Mouse (Mus musculus): ENCODE results near the gene Tspan7.

Tspan7 gene

DNA sequence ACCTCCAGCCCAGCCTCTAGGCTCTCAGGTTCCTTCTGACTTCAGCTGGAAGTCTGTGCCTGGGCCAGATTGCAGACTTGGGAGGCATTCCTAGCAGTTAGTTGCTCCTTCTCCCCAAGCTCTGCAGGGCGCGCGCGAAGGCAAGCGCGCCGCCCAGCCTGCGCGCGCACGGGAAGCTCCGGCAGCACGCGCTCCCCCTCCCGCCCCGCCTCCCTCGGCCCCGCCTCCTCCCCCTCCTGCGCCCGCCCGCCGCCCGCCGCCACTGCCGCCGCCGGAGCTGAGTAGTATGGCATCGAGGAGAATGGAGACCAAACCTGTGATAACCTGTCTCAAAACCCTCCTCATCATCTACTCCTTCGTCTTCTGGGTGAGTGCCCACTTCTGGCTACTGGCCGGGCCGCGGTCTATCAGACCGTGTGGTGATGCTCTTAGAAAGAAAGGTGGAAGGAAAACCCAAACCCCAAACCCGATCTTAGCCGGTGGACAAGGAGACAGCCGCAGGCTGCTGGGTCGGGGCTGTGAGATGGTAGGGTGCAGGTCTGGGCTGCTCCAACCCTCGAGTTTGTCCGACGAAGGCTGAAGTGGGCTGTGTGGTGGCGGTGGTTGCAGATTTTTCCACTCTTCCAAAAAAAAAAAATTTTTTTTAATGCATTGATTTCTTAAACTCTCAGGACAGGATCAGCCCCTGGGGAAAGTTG lies at the start of gene Tspan7:
Tspan7 (plus strand) TSS at position 287 of the 698 bp plus-strand sequence.
- peak; percentile 74 to 88 for DNase-seq

DNA sequence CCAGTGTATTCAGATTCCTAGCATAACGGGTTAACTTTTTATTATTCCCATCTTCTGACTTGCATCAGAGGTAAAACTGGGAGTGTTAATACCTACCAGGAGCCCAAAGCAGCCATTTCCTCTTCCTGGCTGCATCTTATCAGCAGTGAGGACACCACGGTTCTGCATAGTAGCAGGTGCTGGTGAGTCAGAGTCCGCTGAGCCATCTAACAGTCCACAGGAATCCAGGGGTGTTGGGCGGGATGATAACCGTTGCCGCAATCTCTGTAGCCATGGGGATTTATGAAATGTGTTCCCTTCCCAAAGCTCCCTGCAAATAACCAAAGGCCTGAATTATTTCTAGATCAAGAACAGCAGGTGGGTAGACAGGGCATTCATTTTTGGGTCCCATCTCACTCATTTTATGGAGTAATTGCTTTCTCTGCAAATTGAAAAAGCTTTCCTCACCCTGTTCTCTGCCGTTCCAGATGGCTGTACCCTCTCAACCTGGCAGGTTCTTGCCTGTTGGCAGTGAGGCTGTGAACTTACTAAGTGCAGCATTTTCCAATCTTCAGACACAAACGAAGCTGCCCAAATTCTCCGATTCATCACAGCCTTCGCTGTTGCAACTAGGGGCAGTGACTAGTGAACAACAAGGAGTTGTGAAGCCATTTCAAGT lies 35.5 kb upstream of the Tspan7 start:
- peak; percentile 76 to 77 for DNase-seq

DNA sequence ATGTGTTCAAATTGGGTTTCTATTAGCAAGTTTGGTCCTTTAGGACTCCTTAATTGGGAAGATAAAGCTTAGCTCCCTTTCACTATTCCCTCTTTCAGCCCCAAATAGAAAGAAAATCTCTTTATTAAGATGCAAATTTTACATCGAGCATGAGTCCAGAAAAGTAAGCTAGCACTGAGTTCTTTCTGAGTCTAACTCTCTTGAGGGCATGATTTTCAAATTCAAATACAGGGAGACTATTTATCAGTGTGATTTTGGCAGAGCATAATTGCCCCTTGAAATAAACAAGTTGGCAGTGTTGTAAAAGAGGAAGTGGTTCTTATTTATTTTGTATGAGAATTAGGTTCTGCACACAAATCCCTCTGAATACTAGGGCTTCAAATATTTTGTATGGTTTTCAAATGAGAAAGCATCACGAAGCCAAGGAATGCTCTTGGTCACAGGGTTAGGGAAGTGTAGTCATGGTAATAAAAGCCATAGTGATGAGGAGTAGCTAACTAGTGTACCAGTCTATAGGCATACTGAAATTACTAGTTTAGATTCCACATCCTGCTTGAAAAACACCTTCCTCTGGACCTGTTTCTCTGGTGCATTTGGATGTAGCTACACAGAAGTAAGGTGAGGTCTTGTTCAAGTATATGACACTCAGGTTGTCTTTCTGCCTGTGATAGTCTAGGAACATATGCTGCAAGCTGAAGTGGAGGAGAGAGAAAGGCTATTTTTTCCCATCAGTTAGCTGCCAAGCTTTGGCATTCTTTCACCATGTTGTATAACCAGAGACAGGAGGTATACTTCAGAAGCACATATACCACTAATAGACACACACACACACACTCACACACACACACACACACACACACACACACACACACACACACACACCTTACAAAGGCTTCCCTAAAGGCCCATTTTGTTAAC lies 34.6 kb upstream of the Tspan7 start:
- DNase-seq: peak; percentile 39 to 65

DNA sequence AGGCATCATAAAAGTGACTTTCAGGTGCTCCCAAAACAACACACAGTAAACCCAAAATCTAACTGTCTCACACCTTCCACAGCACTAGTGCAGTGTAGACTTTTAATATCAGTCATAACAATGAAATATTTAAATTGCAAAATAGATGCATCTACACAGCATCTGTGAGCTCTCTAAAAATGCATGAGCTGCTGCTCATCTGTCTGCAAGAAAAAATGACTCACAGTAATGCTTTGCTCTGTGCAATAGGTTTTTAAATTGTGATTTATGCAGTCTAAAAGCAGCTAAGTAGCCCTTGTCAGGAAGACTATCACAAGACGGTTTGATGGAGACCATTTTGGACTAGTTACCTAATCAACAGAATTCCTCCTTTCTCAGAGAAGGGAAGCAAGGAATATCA lies 31.2 kb upstream of the Tspan7 start:
- DNase-seq: no peak

DNA sequence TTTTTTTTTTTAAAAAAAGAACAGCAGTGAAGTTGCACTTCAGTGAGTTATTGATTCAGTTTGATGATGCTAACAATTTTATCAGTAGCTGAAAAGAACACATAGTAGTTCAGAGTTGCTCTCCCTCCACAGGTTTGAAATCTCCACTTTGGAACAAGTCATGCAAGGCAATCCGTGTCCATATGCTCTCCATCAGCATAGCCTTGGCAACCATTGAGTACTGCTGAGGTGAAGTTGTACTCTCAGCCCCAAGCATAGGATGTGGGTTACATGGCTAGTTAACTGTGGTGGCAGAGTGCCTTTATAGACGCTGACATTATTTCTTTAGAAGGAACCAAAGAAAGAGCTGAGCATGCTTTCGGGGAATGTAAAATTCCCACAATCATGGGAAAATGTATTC lies 27.7 kb upstream of the Tspan7 start:
- peak; percentile 10 to 20 for DNase-seq

DNA sequence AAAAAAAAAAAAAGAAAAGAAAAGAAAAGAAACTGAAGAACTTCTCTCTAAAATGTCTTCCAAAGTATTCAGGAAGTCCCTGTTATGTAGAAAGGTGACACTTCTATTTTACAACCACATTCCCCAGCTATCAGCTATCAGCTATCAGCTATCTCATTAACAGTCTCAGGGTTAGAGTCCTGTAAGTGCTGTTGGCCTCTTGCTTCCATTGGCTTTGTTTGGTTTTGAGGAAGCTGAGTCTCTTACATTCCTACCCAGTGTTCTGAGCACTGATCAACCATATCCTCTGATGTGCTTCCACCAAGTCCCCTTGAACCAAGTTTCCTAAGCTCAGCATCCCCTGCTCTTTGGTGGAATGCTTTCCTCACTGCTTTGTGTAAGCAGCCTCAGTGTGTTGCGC lies 7.9 kb upstream of the Tspan7 start:
- no peak for DNase-seq

DNA sequence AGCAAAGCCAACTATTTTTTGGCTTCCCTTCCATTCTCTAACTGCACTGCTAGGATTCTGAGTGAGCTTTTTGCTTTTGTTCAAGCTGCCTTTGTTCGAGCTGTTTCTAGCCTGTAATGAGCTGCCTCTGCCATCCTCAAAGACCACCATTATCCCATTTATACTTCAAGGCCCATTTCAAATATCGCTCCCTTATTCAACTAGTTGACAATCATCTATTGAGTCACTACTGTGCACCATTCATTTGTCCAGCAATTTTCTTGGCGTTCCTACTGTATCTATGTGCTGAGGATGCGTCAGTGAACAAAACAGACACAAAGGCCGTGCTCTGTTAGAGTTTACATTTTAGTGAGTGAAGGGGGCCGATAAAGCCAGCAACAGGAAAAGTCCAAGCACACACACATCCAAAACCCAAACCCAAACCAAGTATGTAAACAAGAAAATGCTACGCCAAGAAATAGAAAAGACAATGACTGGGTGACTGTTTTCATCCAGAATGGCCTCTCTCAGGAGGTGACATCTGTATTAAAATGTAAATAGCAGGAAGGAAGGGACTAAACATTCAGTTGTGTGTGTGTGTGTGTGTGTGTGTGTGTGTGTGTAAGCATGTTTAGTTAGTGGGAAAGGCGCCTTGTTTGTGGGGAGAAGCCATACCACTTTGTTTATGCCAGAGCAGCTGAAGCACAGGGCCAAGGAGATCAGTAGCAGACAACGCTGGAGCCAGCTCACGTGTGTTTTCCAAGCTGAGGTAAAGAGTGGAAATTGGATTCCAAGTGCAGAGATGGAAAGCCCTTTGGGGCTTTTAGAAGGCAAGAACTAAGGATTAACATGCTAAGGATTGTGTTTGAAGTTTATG lies 5.7 kb upstream of the Tspan7 start:
- DNase-seq: no peak

DNA sequence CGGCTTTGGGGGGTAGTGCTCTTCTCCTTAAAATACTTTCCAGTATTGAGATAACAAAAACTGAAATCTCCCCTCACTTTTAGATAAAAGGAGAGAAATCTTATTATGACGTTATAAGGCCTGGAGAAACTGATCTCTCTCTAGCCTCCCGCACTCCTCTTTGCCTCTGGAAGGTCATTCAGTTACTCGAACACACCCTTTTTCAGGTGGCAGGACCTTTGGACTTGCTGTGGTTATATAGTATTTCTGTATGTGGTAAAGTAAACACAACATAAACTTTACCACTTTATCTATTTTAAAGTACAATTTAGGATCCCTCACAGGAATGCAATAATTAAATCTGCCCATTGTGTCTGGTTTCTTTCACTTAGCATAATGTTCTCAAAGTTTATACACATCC lies 5.0 kb upstream of the Tspan7 start:
- DNase-seq: no peak

DNA sequence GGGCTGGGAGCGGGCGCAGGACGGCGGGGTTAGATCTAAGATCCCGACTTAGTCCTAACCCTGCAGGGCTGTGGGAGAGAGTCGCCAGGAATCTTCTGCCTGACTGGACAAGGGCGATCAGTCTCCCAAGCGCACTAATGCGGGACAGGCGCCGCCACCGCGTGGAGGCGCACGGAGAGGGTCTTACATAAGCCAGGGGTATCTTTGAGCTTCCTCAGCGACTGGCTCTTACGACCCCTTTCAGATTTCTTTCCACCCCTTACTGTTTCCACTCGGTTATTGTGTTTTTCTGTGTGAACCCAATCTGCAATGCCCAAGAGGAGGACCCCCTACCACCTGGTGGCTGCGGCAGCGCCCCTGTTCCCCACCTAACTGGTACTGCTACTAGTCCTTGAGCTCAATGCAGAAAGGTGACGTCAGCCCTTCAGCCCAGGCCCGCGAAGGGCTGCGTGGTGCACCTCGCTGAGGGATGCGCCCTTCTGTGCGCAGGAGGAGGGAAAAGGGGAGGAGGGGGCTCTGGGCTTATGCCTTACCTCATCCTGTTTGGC lies 780 bp downstream of the Tspan7 start:
- DNase-seq: peak; percentile 74 to 81

DNA sequence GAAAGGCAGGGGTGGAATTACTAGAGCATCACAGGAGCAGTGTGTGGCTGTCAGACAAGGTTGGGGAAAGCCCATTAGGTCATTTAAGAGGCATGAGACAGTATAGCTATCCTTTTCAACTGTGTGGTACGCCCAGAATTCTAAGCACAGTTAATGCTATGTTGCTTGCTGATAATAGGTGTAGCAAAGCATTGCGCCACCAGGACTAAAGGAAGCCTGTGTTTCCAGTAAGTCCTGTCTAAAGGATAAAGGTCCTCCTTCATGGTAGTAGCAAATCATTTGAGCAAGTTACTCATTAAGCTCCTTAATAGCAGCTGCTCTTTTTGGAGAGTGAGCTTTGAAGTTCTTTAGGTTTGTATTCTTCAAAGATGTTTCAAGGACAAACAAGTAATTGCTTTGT lies 13.6 kb downstream of the Tspan7 start:
- DNase-seq: no peak

DNA sequence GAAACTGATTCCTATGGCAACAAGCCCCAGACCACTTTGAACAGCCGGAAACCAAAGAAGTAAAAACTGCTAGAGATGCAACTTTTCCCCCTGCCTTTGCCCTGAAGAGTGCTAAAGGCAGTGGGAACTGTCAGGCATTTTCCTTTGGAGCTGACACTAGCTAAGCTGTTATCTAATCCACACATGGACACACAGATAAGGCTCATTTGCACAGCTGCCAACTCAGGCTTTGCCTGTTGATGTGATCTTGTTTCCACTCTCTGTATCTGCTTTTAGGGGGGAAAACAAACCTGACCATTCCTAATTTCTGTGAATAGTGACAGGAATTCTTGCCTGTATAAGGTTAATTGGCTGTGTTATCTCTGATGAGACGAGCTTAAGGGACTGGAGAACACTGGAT lies 17.7 kb downstream of the Tspan7 start:
- no peak for DNase-seq

DNA sequence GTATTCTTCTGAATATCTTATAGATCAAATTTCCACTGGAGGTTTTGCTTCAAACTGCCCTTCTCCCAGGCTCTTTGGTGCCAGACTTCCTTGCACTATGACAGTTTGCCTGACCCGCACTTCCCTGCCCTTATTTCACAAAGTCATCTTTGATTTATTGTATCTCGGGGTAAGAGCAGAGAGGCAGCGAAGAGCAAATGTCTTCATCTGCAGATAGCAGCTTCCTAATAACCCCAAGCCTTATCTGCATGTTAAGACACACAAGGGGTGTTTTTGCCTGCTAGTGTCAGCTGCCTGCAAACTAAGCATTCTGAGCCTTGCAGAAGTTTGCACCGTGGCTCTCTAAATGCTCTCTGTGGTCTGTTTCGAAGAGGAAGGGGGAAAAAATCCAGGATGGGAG lies 29.5 kb downstream of the Tspan7 start:
- no peak for DNase-seq

DNA sequence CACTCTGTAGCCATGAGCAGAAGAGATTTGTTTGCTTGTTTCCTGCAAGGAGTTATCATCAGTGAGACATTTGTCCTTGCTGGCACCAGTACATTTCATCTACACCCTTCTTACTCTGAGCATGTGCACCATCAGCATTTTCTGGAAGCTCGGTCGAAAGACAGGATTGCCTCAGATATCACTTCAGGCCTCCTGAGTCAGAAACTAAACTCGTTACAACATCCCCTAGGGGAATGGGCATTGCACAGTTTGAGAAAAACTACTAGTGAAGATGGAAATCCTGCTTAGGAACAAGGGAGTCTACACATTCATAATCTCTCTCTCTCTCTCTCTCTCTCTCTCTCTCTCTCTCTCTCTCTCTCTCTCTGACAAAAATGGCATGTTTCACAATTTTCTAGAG lies 30.0 kb downstream of the Tspan7 start:
- DNase-seq: no peak

DNA sequence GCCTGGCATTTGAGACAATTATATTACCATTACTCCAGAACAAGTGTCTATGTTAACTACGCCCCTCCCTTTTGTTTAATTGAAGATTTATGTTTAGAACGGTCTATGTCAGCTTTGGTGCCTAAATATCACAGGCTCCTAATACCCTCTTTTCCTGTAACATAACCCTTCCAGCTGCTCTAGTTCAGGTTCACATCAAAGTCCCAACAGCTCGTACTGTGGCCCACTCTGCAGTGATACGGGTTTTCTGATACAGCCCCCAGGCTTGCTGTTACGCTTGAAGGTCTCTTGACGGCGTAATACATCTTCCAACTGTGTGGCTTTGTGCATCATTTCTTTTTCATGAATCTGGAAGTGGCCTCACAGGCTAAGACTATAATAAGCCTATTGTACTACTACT lies 31.5 kb downstream of the Tspan7 start:
- DNase-seq: no peak

DNA sequence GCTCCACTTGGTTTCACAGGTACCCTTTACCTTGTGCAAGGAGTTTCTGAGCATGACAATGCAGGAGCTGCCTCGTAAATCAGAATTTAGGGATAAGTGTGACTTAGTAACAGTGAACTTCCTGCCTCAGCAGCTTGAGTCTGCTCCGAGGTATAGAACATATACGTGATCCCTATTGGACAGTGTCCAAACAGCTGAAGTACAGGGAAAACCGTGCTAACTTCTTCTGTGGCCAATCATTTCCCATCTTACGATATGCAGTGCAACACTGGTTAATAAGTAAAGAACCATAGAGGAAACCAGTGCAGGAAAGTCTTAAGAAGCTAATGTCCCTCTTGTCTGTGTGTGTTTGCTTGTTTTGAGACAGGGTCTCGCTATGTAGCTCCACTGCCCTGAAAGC lies 32.0 kb downstream of the Tspan7 start:
- DNase-seq: no peak

DNA sequence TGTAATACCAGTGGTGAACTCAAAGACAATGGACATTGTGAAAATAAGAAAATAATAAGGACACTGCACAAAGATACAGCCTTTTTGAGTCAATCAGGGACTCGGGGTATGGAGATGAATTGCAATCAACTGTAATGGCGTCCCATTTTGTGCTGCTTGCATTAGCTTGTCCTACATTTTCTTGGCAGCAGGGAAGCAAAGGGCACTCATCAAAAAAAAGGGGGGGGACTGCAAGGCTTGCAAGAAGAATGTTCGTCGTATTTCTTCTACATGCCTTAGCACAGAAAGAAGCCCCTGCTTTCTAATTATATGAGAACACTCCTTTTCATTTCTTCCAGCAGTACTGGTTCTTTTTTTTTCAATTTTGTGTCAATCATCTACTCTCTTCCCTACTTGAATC lies 32.8 kb downstream of the Tspan7 start:
- no peak for DNase-seq

DNA sequence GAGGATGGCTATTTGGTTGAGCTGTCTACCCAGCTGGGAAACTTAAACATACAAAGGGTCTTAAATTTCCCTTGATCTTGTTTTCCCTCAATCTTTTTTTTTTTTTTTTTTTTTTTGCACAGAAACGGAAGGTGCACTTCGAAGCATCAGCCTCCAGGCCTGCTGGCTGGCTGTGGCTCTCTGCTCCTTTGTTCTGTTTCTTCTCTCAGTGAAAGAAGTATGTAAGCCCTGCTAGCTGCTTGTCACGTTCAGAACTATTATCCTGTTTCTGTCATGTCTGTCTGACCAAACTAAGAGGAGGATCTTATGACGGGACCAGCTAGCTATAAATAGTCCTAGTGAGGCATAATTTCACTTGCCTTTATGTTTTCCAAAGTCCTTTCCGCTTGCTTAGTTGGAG lies 33.6 kb downstream of the Tspan7 start:
- DNase-seq: no peak

DNA sequence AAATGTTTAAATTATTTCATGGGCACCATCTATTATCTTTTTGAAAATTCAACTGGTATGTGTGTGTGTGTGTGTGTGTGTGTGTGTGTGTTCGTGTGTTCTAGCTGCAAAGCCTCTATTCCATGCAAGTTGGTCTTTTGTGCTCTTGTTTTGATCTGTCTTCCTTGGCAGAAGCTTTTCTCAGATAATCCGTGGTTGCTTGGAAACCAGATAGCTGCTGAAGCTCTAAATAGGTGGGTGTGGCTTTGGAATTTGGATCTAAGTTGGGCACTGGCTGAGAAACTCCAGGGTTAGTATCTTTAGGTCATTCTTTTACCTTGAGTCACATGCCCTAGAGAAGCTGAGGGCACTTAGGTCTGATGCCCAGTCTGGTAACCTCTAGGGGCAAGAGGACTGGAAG lies 50.5 kb downstream of the Tspan7 start:
- no peak for DNase-seq

DNA sequence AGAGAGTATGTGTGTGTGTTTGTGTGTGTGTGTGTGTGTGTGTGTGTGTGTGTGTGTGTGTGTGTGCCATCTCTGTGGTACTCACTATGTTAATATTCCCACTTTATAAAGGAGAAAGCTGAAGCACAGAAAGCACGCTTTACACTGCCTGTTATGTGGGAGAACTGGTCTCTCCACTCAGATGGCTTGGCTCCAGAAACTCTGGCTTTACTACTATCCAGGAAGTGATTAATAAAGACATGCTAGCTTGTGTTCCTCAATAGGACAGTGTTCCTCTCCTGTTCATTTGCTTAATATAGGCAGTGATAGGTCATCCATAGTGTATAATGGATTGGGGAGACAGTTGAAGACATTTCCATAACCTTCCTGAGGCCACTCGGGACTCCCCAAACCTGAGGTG lies 54.1 kb downstream of the Tspan7 start:
- DNase-seq: no peak

DNA sequence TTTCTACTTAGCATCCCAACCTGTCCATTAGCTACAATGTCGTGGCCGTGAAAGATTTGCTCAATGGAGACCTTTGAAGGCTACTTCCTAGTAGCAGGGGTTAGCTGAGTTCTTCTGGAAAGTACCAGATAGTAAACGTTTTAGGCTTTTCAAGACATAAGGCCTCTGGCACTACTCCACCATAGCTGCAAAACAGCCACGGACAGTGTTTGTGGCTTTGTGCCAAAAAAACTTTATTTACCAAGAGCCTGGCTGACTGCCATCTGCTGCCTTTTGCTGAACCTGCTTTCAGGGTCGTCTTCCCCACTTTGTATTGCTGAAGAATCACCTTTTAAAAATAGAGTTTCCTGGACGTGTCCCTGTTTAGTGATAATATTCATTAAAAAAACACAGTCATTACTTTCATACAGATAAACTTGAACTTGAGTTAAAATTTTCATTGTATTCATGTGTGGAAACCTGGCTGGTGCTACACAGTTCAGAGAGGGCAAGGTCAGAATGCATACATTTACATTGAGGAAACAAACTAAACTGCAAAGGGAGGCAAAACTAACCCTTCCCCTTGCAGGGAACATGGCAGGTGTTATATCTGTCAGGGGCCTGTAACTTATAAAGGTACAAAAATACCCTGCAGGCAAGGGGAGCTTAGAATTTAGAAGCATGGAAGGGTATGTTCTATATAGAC lies 54.7 kb downstream of the Tspan7 start:
- DNase-seq: peak in 1 of 2 experiments; percentile 14

DNA sequence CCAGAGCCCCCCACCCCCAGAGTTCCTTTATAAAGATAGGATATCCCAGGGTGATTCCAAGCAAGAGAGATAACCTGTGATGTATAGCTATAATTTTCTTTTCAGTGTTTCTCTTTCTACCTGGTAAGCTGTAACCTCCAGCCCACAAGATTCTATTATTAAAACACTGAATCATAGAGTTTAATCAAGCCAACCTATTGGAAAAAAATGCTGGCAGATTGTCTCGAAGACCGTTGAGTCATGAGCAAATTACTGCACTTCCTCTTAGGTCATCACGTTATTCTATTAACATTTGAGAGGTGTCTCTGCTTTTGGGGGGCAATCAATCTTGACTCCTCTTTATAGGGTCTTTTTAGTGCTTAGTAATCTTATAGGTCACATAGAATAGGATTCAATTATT lies 61.9 kb downstream of the Tspan7 start:
- DNase-seq: no peak

DNA sequence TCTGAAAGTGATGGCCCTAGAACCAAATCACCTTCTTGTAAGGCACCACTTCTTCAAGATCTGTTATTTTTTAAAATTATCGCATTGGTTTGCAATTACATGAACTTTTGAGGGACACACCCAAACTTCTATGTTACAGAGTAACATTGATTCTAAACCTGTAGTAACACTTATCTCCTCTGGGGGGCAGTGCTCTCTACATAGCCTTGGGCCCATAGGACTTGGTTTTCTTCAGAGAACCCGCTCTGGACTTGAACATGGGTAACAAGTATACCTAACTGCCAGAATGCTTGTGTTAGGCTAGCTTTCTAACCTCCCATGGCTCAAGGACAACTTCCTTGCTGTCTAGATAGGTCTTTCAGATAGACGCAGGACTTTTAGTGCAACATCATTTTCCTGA lies 64.8 kb downstream of the Tspan7 start:
- DNase-seq: no peak
